Mouse (Mus musculus) adrenal gland, postnatal 25 days (tissue): ENCODE results near the gene Hnrnpul1. TPM values are rescaled to one million over a fixed set of nuclear protein-coding genes. Genes with fewer than 3 reads are reported as not detected.
"Not testable (repeated sequence)": the region's sequence is repeated elsewhere in the genome, so short reads cannot be mapped to it uniquely, and the experiment has no call there.

Source experiments
- DNase-seq: peaks from one replicate; pipeline ENCODE4 v3.0.0; 2021; ENCODE audit warnings: mixed read lengths
- long read RNA-seq: library from polyadenylated mRNA; stranded (forward); transcript quantifications from one replicate; pipeline ENCODE4 v2.0.0, GENCODE M21; 2021
- total RNA-seq: library from RNA; stranded (reverse); gene quantifications from 2 replicates; pipeline ENCODE4 v1.2.3, GENCODE M21; 2021

The Hnrnpul1 gene
- total RNA-seq = 116 and 128 TPM in 2 replicates
- long read RNA-seq, partial matches to known transcripts = 4 of 10 reads
- long read RNA-seq, other reads (novel, unspliced or antisense) = 3 of 10 reads

DNA sequence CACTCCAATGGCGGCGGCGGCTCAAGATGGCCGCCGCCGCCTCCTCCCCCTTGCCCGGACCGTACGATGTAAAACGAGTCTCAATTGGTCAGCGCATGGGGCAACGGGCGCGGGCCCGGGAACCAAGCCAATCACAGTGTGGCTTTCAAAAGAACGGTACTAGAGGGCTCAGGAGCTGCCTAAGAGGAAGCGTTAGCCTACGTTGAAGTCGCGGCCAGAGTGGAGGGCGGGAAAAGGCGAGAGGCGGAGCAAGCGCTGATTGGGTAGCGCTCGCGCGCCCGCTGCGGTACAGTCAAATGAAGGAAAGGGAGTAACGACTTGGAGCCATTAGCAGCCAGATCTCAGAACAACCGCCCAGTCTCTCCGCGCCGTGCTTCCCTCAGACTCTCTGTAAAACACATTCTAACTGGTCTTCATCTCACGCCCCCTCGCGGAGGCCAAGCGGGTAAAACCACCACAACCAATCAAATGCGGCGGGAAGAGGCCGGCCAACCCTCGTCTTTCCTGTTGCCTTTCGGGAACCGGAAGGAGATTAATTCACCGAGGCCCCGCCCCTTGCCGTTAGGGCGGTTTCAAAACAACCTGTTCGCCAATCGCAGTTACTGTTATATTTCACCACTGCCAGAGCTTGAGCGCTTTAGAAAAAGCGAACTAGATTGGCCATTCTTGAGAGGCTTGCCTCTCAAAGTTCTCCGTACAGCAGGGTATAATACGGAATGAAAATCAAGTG lies at the start of gene Hnrnpul1:
Hnrnpul1 (minus strand) TSS at position 20 of the 730 bp plus-strand sequence.
- DNase-seq = peak; percentile 96

DNA sequence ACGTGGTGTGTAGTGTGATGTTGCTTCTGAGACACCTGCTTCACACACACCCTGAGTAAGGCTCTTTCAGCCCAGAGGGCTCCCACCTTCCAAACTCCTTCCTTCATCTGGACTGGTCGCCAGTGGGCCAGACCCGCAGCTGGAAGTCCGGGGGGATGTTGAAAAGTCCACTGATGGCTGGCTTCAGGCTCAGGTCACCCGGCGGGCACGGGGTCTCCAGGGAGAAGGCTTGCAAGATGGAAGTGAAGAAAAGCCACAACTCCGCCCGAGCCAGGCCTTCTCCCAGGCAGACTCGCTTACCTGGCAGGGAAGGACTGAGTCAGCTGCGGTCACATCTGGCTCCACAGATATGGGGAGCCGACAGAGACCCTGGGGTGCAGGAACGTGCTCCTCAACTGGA lies 48.9 kb upstream of the Hnrnpul1 start:
- no peak for DNase-seq

DNA sequence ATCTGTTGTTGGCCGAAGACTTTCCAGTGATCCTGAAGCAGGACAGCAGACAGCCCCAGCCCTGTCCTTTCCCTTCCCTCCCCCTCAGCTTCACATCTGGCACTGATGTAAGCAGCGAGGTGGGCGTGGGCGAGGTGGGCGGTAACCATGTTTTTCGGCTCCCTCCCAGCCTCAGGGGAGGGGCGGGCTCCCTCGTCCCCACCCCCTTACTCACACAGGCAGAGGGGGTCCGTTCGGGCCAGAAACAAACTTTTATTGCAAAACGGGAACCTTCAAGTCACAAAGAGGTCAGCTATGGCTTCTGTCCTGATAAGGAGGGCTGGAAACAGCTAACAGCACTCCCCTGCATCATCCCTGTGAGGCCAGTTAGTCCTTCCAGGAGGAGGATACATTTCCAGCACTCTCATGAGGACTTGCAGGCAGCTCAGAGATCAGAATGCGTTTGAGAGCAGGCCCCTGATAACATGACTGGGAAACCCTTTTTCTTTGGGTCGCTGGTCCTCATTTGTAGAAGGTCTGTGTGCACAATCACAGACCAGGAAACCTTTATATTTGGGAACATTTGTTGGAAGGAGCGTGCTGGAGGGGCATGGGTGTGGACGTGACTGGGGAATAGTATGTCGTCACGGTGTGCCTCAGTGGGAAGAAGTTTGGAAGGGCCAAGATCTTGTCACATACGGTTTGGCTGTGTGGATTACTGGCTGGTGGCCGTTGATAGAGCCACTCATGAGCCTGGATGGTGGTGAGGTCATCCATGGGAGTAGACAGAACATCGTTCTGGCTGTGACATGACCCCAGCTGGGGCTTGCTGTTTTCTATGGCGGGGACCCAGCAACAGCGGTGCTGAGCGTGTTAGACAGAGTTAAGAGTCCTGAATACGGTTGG lies 47.9 kb upstream of the Hnrnpul1 start:
- DNase-seq = peak; percentile 35

DNA sequence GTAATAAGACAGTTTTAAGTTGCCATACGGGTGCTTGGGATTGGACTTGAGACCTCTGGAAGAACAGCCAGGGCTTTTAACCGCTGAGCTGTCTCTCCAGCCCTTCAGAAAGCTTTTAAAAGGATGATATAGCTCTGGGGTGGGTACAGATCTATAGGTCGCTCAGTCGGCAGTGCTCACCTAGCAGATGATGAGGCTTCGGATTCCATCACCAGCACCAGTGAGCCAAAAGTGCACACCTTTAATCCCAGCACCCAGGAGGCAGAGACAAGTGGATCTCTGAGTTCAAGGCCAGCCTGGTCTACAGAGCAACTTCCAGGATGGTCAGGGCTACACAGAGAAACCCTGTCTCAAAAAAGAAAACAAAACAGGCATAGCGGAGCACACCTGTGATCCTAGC lies 46.5 kb upstream of the Hnrnpul1 start:
- no peak for DNase-seq

DNA sequence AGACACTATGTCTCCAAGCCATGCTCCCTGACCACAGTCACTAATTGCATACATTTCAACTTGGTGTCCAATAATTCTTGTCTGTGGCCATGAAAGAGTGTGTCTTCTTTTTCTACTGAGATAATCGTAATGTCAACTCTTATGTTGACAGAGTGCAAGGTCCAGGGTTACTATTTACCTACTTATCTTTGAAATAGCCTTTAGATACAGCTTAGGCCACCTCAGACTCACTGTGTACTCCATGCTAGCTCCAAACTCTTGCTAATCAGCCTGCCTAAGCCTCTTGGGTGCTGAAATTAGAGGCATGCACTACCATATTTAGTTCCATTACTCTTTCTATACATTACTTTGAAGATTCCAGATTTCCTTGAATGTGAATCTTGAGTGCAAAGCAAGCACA lies 44.8 kb upstream of the Hnrnpul1 start:
- DNase-seq = no peak

DNA sequence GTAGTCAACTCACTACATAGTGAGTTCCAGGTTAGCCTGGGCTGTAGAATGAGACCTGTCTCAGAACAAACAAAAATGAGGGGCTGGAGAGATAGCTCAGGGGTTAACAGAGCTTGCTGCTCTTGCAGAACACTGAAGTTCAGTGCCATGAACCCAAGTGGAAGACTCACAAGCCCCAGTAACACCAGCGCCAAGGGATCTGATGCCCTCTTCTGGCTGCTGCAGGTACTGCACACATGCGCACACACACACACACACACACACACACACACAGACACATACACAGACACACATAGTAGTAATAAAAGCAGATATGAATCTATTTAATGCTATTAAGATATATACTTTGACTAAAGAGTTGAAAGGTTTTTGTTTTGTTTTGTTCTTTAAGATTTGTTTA lies 44.0 kb upstream of the Hnrnpul1 start:
- no peak for DNase-seq

DNA sequence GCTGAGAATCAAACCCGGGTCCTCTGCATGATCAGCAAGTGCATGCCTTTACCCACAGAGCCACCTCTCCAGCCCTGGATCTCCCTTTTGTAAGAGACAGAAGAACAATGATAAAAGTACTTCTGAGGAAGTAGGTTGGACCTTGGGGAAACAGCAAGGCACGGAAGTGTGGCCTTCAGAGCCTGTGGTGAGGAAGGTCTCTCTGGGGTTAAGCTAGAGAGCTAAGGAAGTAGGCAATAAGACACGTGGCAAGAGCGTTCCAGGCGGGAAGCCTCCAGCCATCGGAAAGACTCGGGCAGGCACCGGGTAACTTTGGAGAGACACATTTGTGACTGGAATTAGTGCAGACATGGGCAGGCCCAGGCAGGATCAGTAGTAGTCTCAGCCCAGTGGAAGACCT lies 40.2 kb upstream of the Hnrnpul1 start:
- no peak for DNase-seq

DNA sequence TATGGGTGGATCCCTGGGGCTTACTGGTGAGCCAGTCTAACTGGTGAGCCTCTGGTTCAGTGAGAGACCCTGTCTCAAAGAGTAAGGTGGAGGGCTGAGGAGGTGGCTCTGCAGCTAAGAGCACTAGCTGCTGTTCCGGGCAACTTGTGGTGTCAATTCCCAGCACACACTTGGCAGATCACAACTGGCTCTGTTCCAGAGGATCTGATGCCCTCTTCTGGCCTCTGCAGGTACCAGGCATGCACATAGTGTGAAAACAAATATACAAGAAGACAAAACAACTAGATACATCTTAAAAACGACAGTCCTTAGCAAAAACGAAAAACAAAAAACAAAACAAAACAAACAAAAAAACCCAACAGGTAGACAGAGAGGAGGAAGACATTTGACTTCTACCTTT lies 39.1 kb upstream of the Hnrnpul1 start:
- peak; percentile 34 for DNase-seq

DNA sequence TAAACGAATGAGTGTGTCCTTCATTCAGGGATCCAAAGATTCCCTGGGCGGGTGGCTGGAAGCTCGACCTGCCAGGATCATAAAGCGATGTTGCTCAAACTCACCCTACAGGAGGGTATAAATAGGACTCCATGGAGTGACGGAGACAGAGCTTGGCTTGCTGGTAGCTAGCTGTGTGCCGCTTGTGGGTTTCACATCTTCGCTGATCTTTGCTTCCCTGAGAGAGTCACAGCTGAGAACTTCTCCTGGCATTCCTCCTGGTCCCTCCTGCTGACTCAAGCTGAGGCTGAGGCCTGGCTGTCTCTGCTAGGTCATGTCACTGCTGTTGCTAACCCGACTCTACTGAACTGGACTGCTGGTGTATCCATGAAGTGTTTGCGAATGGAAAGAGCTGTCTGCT lies 38.4 kb upstream of the Hnrnpul1 start:
- not testable (repeated sequence) for DNase-seq

DNA sequence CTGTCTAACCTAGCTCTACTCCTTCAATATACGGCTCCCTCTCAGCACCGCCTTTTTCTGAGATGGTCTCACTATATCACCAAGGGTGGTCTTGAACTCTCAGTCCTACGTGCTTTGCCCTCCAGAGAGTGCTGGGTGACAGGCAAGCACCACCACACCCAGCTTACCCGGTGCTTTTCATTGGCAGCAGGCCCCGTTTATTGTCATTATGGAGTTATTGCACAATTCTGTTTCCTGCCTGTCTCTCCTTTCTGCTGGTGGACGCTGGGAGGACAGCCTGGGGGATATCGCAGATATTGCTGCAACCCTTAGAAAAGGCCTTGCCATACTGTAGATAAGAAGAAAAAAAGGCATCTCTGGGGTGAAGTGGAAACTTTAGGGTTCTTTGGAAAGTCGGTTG lies 36.1 kb upstream of the Hnrnpul1 start:
- DNase-seq = no peak

DNA sequence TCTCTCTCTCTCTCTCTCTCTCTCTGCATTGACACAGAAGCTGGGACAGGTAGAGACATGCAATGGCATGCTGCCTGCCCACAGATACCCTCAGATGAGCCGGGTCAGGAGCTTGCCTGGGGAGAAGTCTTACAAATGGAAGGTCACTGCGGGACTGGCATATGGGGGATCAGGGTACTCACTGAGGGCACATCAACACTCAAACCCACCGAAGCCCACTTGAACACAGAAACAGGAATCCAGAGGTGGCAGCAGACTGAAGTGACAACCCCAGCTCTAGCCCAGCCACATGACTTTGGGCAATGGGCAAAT lies 34.5 kb upstream of the Hnrnpul1 start:
- no peak for DNase-seq

DNA sequence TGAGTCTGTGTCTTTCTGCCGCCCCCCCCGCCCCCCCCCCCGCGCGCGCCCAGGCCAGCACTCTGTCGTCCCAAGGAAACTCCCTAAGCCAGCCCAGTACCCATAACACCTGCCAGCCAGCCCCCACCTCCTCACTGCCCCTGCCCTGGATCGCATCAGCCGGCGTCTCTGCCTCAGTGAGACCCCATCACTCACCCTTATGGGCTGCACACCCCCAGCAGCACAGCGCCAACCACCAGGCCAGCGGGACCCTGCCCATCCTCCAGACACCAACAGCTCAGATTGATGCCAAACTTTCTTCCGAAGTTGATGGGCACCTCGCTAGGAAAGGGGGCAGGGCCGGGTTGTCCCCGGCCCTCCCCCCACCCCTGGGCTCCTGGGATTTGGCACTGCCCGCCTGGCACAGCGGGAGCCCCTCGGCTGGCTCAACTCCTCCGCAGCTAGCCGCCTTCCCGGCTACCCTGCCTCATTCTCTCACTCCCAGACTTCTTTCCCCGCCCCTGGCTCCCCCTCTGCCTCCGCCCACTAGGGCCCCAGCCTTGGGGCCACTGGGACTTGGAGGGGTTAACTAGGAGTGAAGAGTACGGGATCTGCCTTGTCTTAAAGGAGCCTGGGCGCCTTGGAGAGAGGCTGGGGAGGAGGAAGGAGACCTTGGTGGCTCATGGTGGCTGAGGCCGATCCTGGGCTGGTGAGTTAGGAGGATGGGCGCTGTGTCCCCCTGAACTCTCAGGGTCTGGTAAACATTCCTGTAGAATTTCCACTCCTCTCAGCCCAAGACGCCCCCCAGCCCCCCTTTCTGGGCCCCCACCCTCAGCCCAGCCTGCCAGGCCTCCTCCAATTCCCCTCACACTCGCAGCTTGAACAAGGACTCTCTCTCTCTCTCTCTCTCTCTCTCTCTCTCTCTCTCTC lies 33.9 kb upstream of the Hnrnpul1 start, which contains the start of gene Axl:
Axl (minus strand) TSS at position 486 of the 909 bp plus-strand sequence.
- peak; percentile 47 for DNase-seq

DNA sequence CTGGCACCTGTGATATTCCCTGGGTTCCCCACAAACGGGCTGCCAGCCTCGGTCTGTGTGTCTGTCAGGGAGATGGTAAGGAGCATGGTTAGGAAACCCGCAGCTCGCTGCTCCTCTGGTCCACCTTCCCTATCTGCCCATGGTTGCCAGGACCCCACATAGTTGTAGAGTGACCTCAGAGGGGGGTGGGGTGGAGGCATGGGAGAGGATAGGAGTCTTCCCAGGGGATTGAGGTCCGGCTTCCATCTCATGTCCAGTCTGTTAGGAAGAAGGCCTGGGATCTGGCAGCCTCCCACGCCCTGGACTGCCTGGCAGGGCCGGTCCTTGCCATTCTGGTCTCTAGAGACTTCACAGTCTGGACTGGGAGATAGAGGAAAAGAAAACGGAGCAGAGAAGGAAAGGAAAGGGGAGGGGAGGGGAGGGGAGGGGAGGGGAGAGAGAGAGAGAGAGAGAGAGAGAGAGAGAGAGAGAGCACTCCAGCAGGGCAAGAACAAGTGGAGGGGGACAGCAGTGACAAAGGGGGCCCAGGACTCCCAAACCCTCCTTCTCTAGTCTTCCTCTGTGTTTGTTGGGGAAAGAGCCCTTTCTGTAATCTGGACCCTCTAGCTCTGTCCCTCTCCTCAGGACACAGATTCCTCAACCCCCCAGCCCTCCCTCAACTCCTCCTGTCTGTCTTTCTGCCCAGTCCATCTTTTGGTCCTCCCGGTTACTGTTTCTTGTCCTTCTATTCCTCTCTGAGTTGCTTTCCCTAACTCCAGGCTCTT lies 33.1 kb upstream of the Hnrnpul1 start:
- peak; percentile 13 for DNase-seq

DNA sequence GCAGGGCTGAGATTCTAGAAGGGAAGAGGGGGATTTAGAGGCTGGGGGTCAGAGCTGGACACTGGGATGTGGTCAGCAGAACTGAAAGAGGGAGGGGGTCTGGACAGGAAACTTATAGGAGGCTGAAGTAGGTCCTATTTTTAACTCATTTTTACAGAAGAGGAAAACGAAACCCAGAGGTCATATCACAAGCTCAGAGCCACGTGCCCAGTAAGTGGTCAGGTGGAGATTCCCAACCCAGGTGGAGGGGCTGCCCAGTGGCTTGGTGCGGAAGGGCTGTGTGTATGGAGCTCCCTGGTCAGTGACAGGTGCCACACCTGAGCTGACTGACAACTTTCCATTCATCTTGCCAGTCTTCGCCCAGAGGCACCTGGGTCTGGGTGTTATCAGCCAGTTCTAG lies 32.4 kb upstream of the Hnrnpul1 start:
- DNase-seq = no peak

DNA sequence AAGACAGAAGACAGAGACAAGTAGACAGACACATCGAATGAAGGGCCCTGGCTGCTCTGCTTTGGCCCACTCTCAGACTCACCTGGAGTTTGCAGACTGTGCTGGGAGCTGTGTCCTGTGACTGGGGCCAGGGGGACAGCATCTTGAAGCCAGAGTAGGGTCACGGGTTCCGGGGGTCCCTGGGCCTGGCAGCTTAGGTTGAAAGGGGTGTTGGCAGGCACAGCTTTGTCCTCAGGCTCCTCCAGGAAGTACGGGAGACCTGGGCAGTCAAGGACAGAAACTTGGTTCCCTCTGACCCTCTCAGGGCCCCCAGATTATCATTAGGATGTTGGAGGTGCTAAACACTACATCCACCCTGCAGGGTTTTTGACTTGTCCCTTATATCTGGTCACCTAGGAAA lies 31.2 kb upstream of the Hnrnpul1 start:
- no peak for DNase-seq

DNA sequence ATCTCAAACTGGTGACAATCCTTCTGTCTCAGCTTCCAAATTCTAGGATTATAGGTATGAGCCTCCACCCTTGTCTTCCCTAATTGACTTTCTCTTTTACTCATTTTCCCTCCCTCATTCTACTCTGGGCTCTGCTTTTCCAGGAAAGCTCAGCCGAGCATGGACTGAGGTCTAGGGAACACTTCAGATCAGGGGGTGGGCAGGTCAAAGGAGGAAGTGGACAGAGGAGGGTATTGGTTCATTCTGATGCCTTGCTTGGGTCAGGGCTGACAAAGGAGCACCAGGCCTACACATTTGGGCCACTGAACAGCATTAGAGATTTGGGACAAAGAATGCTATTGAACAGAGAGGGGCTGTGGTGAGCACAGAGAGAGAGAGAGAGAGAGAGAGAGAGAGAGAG lies 30.3 kb upstream of the Hnrnpul1 start:
- no peak for DNase-seq

DNA sequence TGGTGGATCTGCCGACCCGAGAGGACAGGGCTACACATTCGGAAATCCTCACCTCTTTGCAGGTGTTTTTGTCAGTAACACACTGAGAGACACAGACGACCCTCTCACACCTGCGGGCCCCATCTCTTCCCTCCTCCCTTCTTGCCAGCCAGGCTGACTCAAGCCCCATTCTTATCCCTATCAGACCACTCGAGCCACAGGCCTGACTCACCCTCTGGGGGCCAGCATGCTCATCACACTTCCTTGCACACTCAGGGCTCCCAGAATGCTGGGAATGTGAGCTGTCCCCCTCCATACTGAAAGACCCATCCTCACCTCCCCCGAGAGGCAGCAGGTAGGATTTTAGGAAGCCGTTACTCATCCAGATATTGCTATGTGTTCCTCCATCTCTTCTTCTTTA lies 29.2 kb upstream of the Hnrnpul1 start:
- DNase-seq = no peak

DNA sequence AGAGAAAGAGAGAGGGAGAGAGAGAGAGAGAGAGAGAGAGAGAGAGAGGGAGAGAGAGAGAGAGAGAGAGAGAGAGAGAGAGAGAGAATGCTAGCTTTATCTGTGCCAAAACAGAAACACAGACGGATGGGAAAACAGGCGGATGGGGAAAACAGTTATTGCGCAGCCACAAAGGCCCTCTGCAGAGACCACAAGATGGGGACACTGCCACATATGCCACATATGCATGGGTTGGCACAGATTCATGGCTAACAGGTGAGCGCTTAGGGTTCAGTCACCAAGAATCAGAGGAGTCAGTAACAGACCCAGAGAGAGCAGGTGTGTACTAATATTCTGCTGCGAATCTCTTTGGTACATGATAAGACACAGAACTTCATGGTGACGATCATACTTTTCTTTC lies 28.2 kb upstream of the Hnrnpul1 start:
- DNase-seq = no peak

DNA sequence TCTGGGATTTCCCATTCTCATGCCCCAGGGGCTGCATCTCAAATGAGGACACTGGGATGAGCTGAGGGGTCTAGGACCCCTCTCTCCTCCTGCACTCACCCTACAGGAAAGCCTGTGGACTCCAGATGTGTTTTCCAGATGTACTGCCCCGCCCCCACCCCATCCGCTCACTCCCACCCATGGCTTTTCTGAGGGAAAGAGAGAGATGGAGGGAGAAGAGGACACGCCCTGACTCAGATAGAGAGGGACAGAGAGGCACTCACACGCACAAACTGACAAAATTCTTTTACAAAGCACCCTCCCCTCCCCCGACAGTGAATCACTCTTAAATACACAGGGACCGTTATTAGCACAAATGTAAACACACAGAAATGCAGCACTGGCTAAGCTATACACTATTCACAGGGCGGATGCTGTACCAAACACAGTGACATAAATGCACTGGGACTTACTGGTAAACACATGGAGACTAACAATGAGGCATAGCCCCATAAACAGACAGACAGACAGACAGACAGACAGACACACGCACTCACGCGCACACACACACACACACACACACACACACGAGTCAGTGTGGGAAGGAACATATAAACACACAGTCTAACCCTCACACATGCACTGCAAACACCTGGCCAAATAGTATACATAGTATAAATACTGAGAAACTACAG lies 27.5 kb upstream of the Hnrnpul1 start:
- DNase-seq = no peak

DNA sequence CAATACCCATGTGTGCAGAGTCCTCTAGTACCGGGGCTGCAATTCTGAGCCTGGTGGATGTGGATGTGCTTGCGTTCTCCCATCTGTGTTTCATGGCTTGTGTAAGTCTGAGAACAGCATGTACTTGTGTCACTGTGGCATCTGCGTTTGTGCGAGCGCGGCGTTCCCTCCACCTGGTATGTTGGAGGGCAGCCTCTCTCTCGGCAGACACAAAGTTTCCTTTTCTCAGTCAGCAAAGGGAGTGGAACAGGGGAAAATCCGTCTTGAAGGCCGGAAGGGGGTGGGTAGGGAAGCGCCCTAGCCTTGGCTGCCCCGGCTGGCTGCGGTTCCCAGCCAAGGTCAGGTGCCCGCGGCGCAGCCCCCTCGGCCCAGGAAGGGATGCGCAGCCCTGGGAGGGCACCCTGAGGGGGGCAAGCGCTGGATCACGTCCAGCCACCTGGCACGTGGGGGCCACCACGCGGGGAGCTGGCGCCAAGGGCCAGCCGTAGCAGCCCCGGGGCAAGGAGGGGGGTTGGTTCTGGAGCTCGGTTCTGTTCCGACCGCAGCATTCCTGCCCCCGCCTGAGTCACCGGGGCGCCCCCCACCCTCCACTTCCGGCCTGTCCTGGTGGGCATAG lies 26.9 kb upstream of the Hnrnpul1 start:
- peak; percentile 56 for DNase-seq

DNA sequence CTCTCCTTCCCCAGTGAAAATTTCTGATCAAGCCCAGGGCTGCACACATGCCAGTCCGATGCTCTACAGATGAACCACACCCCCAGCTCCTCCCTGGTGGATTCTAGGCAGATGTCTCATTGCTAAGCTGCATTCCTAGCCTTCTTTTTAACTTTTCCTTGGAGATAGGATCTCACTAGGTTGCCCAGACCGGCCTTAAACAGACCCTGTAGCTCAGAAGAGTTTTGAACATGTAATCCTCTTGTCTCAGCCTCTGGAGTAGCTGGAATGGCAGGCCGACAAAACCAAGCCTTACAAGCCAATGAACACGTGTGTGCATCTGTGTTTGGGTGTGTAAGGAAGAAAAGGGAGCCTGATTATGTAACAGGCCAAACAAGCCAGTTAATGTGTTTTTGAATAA lies 26.2 kb upstream of the Hnrnpul1 start:
- no peak for DNase-seq
